Mouse (Mus musculus): Measurements from ENCODE around the gene Fabp6. TPM values are rescaled to one million over a fixed set of nuclear protein-coding genes. Genes with fewer than 3 reads are reported as not detected.

Gene Fabp6
- polyA plus RNA-seq, 1 experiment from 2014 or later = 0.36 TPM

GRCm38 (mm10) chr11:43633165-43633564 lies 31.8 kb upstream of the Fabp6 start:
- Histone ChIP-seq H3K27ac (peak overlapping the region; percentile 64; the same call in 1 of the 2 replicates), H3K27me3 (ENCODE audit: insufficient read depth, low read length) (no peaks in the 10 kb centered on the region), H3K4me3 (replicated peaks; ENCODE audit: low read depth, low read length) (no peak overlapping the region), H3K9me3 (replicated peaks; ENCODE audit: low read length) (no peaks in the 10 kb centered on the region), H3K36me3 (ENCODE audit: insufficient read depth, low read length) (no peaks in the 10 kb centered on the region), H3K9ac (ENCODE audit: low read depth, low read length) (no peak overlapping the region), H3K4me2 (ENCODE audit: low read length) (no peak overlapping the region), H3K4me1 (replicated peaks; ENCODE audit: insufficient read depth, low read length) (0 out of 2 replicates have a peak, but pooled peaks cover 8% of the 10 kb centered on the region)
- no peak for TF ChIP-seq CTCF (IDR thresholded peaks at IDR 0.05; ENCODE audit: low read depth)
- DNase-seq (ENCODE audit: low spot score) (no peak), ATAC-seq (replicated peaks; ENCODE audit: low FRiP score, low read depth) (no peak)
- 72% methylated on average over 6 of the region's 6 CpGs for WGBS

- DNase-seq (ENCODE audit: low spot score) (no peak), ATAC-seq (replicated peaks; ENCODE audit: low FRiP score, low read depth) (no peak)
- H3K9me3 ChIP-seq (replicated peaks; ENCODE audit: low read length) = no peaks in the 10 kb centered on the region
- H3K4me2 ChIP-seq (ENCODE audit: low read length) = no peak overlapping the region
- H3K4me3 ChIP-seq (replicated peaks; ENCODE audit: low read depth, low read length) = no peak overlapping the region
- no peaks in the 10 kb centered on the region for H3K36me3 ChIP-seq (ENCODE audit: insufficient read depth, low read length)
- H3K27me3 ChIP-seq (ENCODE audit: insufficient read depth, low read length) = no peaks in the 10 kb centered on the region
- 0 out of 2 replicates have a peak, but pooled peaks cover 8% of the 10 kb centered on the region for H3K4me1 ChIP-seq (replicated peaks; ENCODE audit: insufficient read depth, low read length)
- no peak for TF ChIP-seq CTCF (IDR thresholded peaks at IDR 0.05; ENCODE audit: low read depth)
- 40% methylated on average over 4 of the region's 4 CpGs for WGBS
- H3K9ac ChIP-seq (ENCODE audit: low read depth, low read length) = no peak overlapping the region
- 0 out of 2 replicates have a peak overlapping the region, but pooled peaks have one; percentile 4 for H3K27ac ChIP-seq
Observed at GRCm38 (mm10) chr11:43632566-43632965, 31.2 kb upstream of the Fabp6 start.

- no peak overlapping the region for H3K9ac ChIP-seq (ENCODE audit: low read depth, low read length)
- 76% methylated on average over 9 of the region's 9 CpGs for WGBS
- DNase-seq (ENCODE audit: low spot score) = no peak
Observed at GRCm38 (mm10) chr11:43631645-43632044, 30.3 kb upstream of the Fabp6 start.

GRCm38 (mm10) chr11:43626927-43627645 lies 25.7 kb upstream of the Fabp6 start:
- peaks cover 11% of the 10 kb centered on the region for H3K4me1 ChIP-seq (replicated peaks; ENCODE audit: insufficient read depth, low read length)
- H3K4me2 ChIP-seq (ENCODE audit: low read length) = peak overlapping the region; percentile 34
- no peak overlapping the region; the same call in 1 of the 2 replicates for H3K9ac ChIP-seq (ENCODE audit: low read depth, low read length)
- ATAC-seq (replicated peaks; ENCODE audit: low FRiP score, low read depth) (no peak), DNase-seq (ENCODE audit: low spot score) (no peak)
- H3K36me3 ChIP-seq (ENCODE audit: insufficient read depth, low read length) = no peaks in the 10 kb centered on the region
- no peak for TF ChIP-seq CTCF (IDR thresholded peaks at IDR 0.05; ENCODE audit: low read depth)
- H3K4me3 ChIP-seq (replicated peaks; ENCODE audit: low read depth, low read length) = 0 out of 2 replicates have a peak overlapping the region, but pooled peaks have one; percentile 9
- WGBS = 31% methylated on average over 18 of the region's 18 CpGs
- no peaks in the 10 kb centered on the region for H3K27me3 ChIP-seq (ENCODE audit: insufficient read depth, low read length)
- no peaks in the 10 kb centered on the region for H3K9me3 ChIP-seq (replicated peaks; ENCODE audit: low read length)
- peak overlapping the region; percentile 62 for H3K27ac ChIP-seq

More at GRCm38 (mm10) chr11:43631645-43632044, 30.3 kb upstream of the Fabp6 start:
- Histone ChIP-seq H3K9me3 (replicated peaks; ENCODE audit: low read length) (no peaks in the 10 kb centered on the region), H3K4me1 (replicated peaks; ENCODE audit: insufficient read depth, low read length) (peaks cover 13% of the 10 kb centered on the region), H3K4me3 (replicated peaks; ENCODE audit: low read depth, low read length) (no peak overlapping the region), H3K27me3 (ENCODE audit: insufficient read depth, low read length) (no peaks in the 10 kb centered on the region), H3K36me3 (ENCODE audit: insufficient read depth, low read length) (no peaks in the 10 kb centered on the region), H3K4me2 (ENCODE audit: low read length) (no peak overlapping the region), H3K27ac (no peak overlapping the region)
- TF ChIP-seq CTCF (IDR thresholded peaks at IDR 0.05; ENCODE audit: low read depth) = no peak
- ATAC-seq (replicated peaks; ENCODE audit: low FRiP score, low read depth) = no peak

- Histone ChIP-seq H3K9ac (ENCODE audit: low read depth, low read length) (peak overlapping the region; percentile 19), H3K4me1 (replicated peaks; ENCODE audit: insufficient read depth, low read length) (peaks cover 11% of the 10 kb centered on the region), H3K27ac (peak overlapping the region; percentile 62), H3K4me3 (replicated peaks; ENCODE audit: low read depth, low read length) (0 out of 2 replicates have a peak overlapping the region, but pooled peaks have one; percentile 9), H3K9me3 (replicated peaks; ENCODE audit: low read length) (no peaks in the 10 kb centered on the region), H3K27me3 (ENCODE audit: insufficient read depth, low read length) (no peaks in the 10 kb centered on the region), H3K36me3 (ENCODE audit: insufficient read depth, low read length) (no peaks in the 10 kb centered on the region), H3K4me2 (ENCODE audit: low read length) (peak overlapping the region; percentile 34)
- WGBS = 5% methylated on average over 12 of the region's 12 CpGs
- DNase-seq (ENCODE audit: low spot score) (peak; percentile 81), ATAC-seq (replicated peaks; ENCODE audit: low FRiP score, low read depth) (peak; percentile 75)
- 0 out of 2 replicates have a peak, but pooled peaks have one; percentile 3 for TF ChIP-seq CTCF (IDR thresholded peaks at IDR 0.05; ENCODE audit: low read depth)
Observed at GRCm38 (mm10) chr11:43626300-43626926, 25.1 kb upstream of the Fabp6 start.

GRCm38 (mm10) chr11:43624341-43624740 lies 23.0 kb upstream of the Fabp6 start:
- DNase-seq (ENCODE audit: low spot score) (no peak), ATAC-seq (replicated peaks; ENCODE audit: low FRiP score, low read depth) (no peak)
- H3K4me1 ChIP-seq (replicated peaks; ENCODE audit: insufficient read depth, low read length) = peaks cover 11% of the 10 kb centered on the region
- no peak overlapping the region for H3K4me2 ChIP-seq (ENCODE audit: low read length)
- H3K27me3 ChIP-seq (ENCODE audit: insufficient read depth, low read length) = no peaks in the 10 kb centered on the region
- no peak overlapping the region for H3K9ac ChIP-seq (ENCODE audit: low read depth, low read length)
- TF ChIP-seq CTCF (IDR thresholded peaks at IDR 0.05; ENCODE audit: low read depth) = no peak
- H3K36me3 ChIP-seq (ENCODE audit: insufficient read depth, low read length) = no peaks in the 10 kb centered on the region
- no peaks in the 10 kb centered on the region for H3K9me3 ChIP-seq (replicated peaks; ENCODE audit: low read length)
- 94% methylated on average over 1 of the region's 1 CpGs for WGBS
- no peak overlapping the region for H3K27ac ChIP-seq
- no peak overlapping the region for H3K4me3 ChIP-seq (replicated peaks; ENCODE audit: low read depth, low read length)
